Mouse (Mus musculus): ENCODE results near the gene Gcnt7.

The Gcnt7 gene

DNA sequence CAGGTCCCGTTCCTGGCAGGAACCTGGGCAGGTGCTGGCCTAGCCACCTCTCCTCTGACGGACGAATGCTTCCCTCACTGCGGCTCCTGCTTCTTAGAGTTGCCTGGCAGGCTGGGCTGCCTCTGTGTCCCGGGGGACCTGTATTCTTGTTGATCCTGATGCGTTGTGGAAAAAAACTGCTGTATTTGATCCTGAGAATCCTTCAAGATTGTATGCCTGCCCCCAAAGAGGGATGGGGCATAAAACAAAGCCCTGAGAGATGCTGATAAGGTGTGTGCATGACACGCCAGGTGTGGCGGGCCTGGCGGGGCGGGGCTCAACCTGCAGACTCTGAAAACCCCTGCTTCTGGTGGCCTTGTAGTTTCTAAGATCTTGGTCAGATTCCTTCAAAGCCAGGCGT, at the start of gene Gcnt7:
Gene Gcnt7 (minus strand): TSS at position 101 of the 400 bp plus-strand sequence.
- DNase-seq (ENCODE audit: low read depth, low spot score): no peak

GRCm38 (mm10) chr2:172506121-172506520, 47.7 kb upstream of the Gcnt7 start:
- no peak for DNase-seq (ENCODE audit: low read depth, low spot score)

- DNase-seq (ENCODE audit: low read depth, low spot score): peak; percentile 13
Observed at GRCm38 (mm10) chr2:172502168-172502567, 43.8 kb upstream of the Gcnt7 start.

GRCm38 (mm10) chr2:172501341-172501740, 42.9 kb upstream of the Gcnt7 start:
- DNase-seq (ENCODE audit: low read depth, low spot score): peak; percentile 55

- DNase-seq (ENCODE audit: low read depth, low spot score): no peak
Observed at GRCm38 (mm10) chr2:172500752-172501316, 42.4 kb upstream of the Gcnt7 start.

DNA sequence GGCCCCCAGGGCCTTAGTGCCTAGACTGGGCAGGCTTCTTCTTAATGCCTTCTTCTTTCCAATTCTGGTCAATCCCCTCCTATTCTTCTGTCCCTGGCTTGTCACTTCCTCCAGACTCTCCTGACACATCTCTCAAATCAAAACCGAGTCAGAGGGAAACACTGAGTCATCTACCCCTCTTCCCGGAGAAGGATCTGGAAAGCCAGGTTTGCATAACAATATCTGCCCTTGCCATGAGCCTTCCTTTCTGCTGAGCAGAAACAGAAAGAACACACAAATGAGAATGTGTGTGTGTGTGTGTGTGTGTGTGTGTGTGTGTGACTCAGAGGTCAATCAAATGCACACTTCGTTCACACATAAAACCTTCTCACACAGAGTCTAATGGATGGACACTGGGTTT, 40.4 kb upstream of the Gcnt7 start:
- DNase-seq (ENCODE audit: low read depth, low spot score): no peak

- DNase-seq (ENCODE audit: low read depth, low spot score): no peak
Observed at GRCm38 (mm10) chr2:172496736-172497345, 38.4 kb upstream of the Gcnt7 start.

DNA sequence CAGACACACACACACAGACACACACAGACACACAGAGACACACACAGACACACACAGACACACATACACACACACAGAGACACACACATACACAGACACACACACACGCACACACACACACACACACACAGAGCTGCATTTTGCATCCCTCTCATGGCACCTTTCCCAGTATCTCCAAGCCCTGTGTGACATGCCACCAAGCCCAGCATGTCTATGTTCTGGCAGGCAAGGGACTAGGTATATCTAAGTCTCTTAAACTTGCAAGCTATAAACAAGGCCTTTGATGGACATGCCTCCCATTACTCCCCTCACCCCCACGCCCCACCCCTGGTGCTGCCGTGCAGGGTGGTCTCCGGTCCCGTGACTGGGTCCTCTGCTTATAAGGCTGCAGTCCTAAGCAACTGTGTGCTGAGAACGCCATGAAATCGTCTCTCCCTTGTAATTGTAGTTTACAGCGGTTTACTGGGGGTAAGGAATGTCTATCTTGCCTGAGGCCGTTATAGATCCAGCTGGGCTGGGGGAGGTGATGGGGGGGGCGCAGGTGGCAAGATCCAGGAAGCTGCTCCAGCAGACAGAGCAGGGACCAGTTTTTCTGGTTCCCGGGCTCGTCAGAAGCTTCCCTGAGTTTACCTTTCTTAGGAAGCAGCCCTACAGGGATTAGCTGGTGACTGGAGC, 26.4 kb upstream of the Gcnt7 start:
- DNase-seq (ENCODE audit: low read depth, low spot score): peak; percentile 72

- DNase-seq (ENCODE audit: low read depth, low spot score): no peak
Observed at GRCm38 (mm10) chr2:172483766-172484413, 25.5 kb upstream of the Gcnt7 start.

DNA sequence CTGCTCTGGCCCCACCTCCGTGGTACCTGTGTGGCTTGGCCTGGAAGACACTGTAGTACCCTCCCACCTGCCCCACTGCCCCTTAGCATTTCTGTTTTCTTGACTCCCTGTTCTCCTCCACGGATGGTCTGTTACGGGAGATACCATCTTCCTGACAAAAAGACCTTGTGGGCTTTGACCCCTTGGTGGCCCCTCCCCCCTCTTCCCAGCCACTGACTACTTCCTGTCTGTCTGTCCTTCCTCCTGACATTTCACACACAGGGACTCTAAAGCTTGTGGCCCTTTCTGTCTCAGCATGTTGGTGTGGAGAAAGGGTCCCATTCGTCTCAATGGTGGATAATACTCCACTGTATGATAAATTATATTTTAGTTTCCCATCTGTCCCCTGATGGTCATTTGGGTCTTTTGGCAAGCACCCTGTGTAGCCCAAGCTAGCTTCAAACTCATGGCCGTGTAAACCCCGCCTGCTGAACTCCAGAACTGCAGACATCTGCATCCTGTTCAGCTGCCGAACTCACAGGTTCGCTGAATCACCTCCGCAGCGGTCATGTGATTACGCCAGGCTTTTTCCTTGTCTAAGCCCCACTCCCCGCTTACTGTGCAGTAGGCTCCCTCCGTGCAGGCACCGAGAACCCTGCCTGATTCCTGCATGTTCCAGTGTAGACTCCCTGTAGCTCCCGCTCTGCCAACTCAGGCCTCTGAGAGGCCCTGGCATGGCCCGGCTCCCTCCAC, 23.4 kb upstream of the Gcnt7 start:
- no peak for DNase-seq (ENCODE audit: low read depth, low spot score)

DNA sequence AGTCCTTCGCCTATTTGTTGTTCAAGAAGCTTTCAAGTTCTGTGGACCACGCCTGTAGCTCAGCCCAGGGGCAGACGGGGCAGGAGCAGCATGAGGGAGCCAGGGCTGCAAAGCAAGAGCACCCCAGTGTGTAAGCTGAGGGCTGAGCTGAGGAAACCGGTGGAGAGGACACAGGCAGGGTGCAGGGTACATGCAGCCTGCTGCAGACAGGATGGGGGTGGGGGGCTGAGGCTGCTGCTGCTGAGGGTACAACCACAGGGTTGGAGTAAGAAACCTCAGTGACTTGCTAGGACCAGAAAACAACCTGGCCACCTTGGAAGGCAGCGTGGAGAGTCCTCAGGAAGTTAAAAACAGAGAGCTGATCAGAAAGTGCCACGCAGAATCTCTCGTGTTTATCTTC, 21.9 kb upstream of the Gcnt7 start:
- no peak for DNase-seq (ENCODE audit: low read depth, low spot score)

DNA sequence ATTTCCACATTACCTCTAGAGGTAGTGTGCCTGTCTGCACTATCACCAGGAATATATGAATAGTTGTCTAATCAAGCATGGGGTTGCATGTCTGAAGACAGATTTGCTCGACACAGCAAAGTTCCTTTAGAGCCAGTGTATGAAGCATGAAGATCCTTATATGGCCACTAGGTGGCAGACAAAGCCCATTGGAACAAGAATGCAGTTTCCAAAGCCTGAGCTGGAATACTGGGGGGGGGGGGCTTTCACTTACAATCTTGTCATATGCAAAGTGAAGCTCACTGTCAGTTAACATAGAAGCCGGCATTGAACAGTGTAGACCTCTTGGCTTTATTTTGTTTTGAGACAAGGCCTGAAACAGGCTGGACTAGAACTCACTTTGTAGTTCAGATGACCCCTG, 19.5 kb upstream of the Gcnt7 start:
- peak; percentile 72 for DNase-seq (ENCODE audit: low read depth, low spot score)

GRCm38 (mm10) chr2:172477350-172477749, 19.0 kb upstream of the Gcnt7 start:
- DNase-seq (ENCODE audit: low read depth, low spot score): no peak

- DNase-seq (ENCODE audit: low read depth, low spot score): no peak
Observed at GRCm38 (mm10) chr2:172476707-172477260, 18.4 kb upstream of the Gcnt7 start.

DNA sequence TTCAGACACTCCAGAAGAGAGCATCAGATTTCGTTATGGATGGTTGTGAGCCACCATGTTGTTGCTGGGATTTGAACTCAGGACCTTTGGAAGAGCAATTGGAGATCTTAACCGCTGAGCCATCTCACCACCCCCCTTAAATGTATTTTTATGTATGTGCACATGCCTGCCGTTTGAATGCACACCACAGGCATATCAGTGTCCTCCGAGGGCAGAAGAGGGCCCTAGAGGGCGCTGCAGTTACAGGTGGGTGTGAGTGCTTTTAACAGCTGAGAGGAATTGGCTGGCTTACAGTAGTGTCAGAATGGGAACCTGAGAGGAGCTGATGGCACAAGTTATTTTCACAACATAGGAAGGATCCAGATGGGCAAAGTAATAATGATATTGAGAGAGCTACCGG, 16.6 kb upstream of the Gcnt7 start:
- peak; percentile 32 for DNase-seq (ENCODE audit: low read depth, low spot score)

DNA sequence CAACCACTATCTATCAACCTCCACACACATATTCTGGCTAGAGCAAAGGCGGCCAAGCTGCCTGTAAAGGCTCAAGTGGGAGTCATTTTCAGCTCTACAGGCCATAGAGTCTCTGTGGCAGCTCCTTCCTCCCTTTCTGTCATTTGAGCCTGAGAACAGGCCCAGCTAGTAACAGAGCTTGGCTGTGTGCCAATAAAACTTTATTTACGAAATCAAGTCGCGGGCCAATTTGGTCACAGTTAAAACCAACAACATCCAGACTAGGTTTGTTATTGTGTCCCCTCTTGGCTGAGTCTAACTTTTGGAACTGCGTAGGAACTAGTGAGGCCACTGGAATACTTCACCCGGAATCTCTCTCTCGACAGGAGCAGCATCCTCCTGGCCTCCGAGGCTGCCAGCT, 15.2 kb upstream of the Gcnt7 start:
- no peak for DNase-seq (ENCODE audit: low read depth, low spot score)

DNA sequence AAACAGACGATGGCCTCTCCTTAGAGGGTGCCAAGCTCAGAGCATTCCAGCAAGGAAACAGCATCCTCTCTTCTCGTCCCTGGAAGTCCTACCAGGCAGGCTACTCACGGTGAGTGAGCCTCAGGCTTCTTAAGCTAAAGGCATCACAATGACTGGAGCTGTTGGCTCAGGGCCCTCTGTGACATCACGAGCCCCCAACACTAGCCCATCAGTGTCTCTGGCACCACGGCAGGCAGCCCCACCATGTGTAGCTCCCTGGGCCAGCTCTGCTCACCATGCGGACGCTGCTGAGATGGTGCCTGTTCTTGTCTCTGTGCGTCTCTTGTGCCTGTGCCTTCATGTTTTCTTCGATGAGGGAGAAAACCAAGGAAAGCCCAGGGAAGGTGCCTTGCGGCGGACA, 13.9 kb upstream of the Gcnt7 start, which contains the start of gene Fam209:
Gene Fam209 (plus strand): TSS at position 203 of the 400 bp plus-strand sequence.
- no peak for DNase-seq (ENCODE audit: low read depth, low spot score)

- DNase-seq (ENCODE audit: low read depth, low spot score): no peak
Observed at GRCm38 (mm10) chr2:172468346-172468819, 10.0 kb upstream of the Gcnt7 start.

- no peak for DNase-seq (ENCODE audit: low read depth, low spot score)
Observed at GRCm38 (mm10) chr2:172467206-172467605, 8.8 kb upstream of the Gcnt7 start.

GRCm38 (mm10) chr2:172466427-172467132, 8.2 kb upstream of the Gcnt7 start:
- no peak for DNase-seq (ENCODE audit: low read depth, low spot score)

DNA sequence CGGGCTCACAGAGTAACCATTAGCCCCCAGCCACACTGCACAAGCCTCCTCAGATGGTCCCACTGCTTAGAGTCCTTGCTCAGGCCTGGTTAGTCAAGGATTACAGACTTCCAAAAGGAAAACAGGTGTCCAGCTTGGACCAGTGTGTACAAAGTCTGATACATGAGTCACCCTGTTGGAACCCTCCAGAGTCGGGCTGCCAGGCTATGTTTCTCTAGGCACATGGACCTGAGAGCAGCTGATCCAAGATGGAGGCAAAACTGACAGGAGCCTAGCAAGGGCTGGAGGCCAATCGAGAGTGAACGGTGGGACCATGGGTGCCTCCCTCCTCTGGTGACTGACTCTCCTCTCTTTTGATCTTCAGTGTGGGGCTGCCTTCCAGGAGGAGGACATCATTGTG, 4.4 kb upstream of the Gcnt7 start:
- DNase-seq (ENCODE audit: low read depth, low spot score): no peak
